Mouse (Mus musculus) neural tube, embryonic 14.5 days (tissue): ENCODE data around the gene Foxi2. TPM values are rescaled to one million over a fixed set of nuclear protein-coding genes. Genes with fewer than 3 reads are reported as not detected.

Experiments used
- ATAC-seq: fragments of 200-750 bp; cut with Nextera tagmentation; 2 replicates; pipeline ENCODE4 v1.8.0; 2017; ENCODE audit warnings: low read depth, mild to moderate bottlenecking, moderate TSS enrichment, moderate library complexity
- H3K27ac ChIP-seq: fragments of 300-500 bp; sonication (generic); 2 replicates; pipeline ENCODE4 v1.5.1; 2014; ENCODE audit warnings: low read depth, mild to moderate bottlenecking, control low read depth, low read length, moderate library complexity, mixed read lengths
- H3K27me3 ChIP-seq: fragments of 300-500 bp; sonication (generic); 2 replicates; pipeline ENCODE4 v1.6.1; 2014; ENCODE audit warnings: low read length; ENCODE audit not compliant: control insufficient read depth, insufficient read depth
- H3K36me3 ChIP-seq: fragments of 300-500 bp; sonication (generic); 2 replicates; pipeline ENCODE4 v1.6.1; 2014; ENCODE audit warnings: low read length, mixed read lengths; ENCODE audit not compliant: control insufficient read depth, insufficient read depth
- H3K4me1 ChIP-seq: fragments of 300-500 bp; sonication (generic); 2 replicates; pipeline ENCODE4 v1.6.1; 2014; ENCODE audit warnings: low read length; ENCODE audit not compliant: control insufficient read depth, insufficient read depth
- H3K4me2 ChIP-seq: fragments of 300-500 bp; sonication (generic); 2 replicates; pipeline ENCODE4 v1.6.1; 2014; ENCODE audit warnings: mild to moderate bottlenecking, low read depth, low read length, control low read depth
- H3K4me3 ChIP-seq: fragments of 300-500 bp; sonication (generic); 2 replicates; pipeline ENCODE4 v1.5.1; 2014; ENCODE audit warnings: low read depth, low read length, control low read depth, mixed read lengths
- H3K9ac ChIP-seq: fragments of 300-500 bp; sonication (generic); replicated peaks from 2 replicates; pipeline ENCODE4 v1.6.1; 2014; ENCODE audit warnings: low read depth, mild to moderate bottlenecking, control low read depth, low read length, mixed read lengths
- H3K9me3 ChIP-seq: fragments of 300-500 bp; sonication (generic); 2 replicates; pipeline ENCODE4 v1.6.1; 2016; ENCODE audit warnings: low read length; ENCODE audit not compliant: control insufficient read depth
- WGBS: fragments of 180-500 bp; shearing (Covaris S2); extraction: QIAGEN DNeasy Blood & Tissue Kit; methylation state at CpG from one replicate; pipeline ENCODE4 v1.1.7; 2014; 5-methylcytosine and 5-hydroxymethylcytosine counted together
- polyA plus RNA-seq: library from polyadenylated mRNA; unstranded; fragments of >200 nt; fragmentation: Nextera tagmentation; extraction: Ambion mirVana; gene quantifications from 2 replicates; pipeline ENCODE4 v1.2.1, GENCODE M21; 2014

The Foxi2 gene
- polyA plus RNA-seq, 1 experiment from 2014 or later: not detected

GRCm38 (mm10) chr7:135397096-135397495, 13.0 kb upstream of the Foxi2 start:
- H3K27me3 ChIP-seq: no peaks in the 10 kb centered on the region
- H3K36me3 ChIP-seq: no peaks in the 10 kb centered on the region
- H3K9ac ChIP-seq: no peak overlapping the region
- H3K4me2 ChIP-seq: no peak overlapping the region
- WGBS: 39% methylated on average over 6 of the region's 6 CpGs
- ATAC-seq: no peak
- no peak overlapping the region for H3K4me3 ChIP-seq
- H3K9me3 ChIP-seq: no peaks in the 10 kb centered on the region
- H3K27ac ChIP-seq: no peak overlapping the region
- no peaks in the 10 kb centered on the region for H3K4me1 ChIP-seq

GRCm38 (mm10) chr7:135397874-135398273, 12.2 kb upstream of the Foxi2 start:
- no peaks in the 10 kb centered on the region for H3K27me3 ChIP-seq
- H3K4me3 ChIP-seq: no peak overlapping the region
- H3K4me2 ChIP-seq: no peak overlapping the region
- no peaks in the 10 kb centered on the region for H3K4me1 ChIP-seq
- H3K9ac ChIP-seq: no peak overlapping the region
- no peaks in the 10 kb centered on the region for H3K9me3 ChIP-seq
- 55% methylated on average over 5 of the region's 5 CpGs for WGBS
- no peaks in the 10 kb centered on the region for H3K36me3 ChIP-seq
- no peak for ATAC-seq
- H3K27ac ChIP-seq: no peak overlapping the region

GRCm38 (mm10) chr7:135403416-135403815, 6.7 kb upstream of the Foxi2 start:
- no peak for ATAC-seq
- Histone ChIP-seq H3K9me3 (no peaks in the 10 kb centered on the region), H3K4me2 (no peak overlapping the region), H3K4me3 (no peak overlapping the region), H3K27ac (no peak overlapping the region), H3K36me3 (no peaks in the 10 kb centered on the region), H3K9ac (no peak overlapping the region), H3K27me3 (no peaks in the 10 kb centered on the region), H3K4me1 (no peaks in the 10 kb centered on the region)
- WGBS: 10% methylated on average over 5 of the region's 5 CpGs

GRCm38 (mm10) chr7:135406761-135407160, 3.3 kb upstream of the Foxi2 start:
- H3K27ac ChIP-seq: no peak overlapping the region
- no peak overlapping the region for H3K4me3 ChIP-seq
- no peak overlapping the region for H3K9ac ChIP-seq
- no peaks in the 10 kb centered on the region for H3K36me3 ChIP-seq
- WGBS: 67% methylated on average over 3 of the region's 3 CpGs
- ATAC-seq: no peak
- no peak overlapping the region for H3K4me2 ChIP-seq
- peaks cover 9% of the 10 kb centered on the region for H3K27me3 ChIP-seq
- 0 out of 2 replicates have a peak, but pooled peaks cover 4% of the 10 kb centered on the region for H3K4me1 ChIP-seq
- H3K9me3 ChIP-seq: no peaks in the 10 kb centered on the region

GRCm38 (mm10) chr7:135408501-135408900, 1.6 kb upstream of the Foxi2 start:
- WGBS: 75% methylated on average over 3 of the region's 3 CpGs
- no peak overlapping the region for H3K4me2 ChIP-seq
- no peak overlapping the region for H3K9ac ChIP-seq
- no peaks in the 10 kb centered on the region for H3K36me3 ChIP-seq
- H3K27me3 ChIP-seq: peaks cover 21% of the 10 kb centered on the region
- no peaks in the 10 kb centered on the region for H3K9me3 ChIP-seq
- H3K27ac ChIP-seq: no peak overlapping the region
- H3K4me3 ChIP-seq: no peak overlapping the region
- 0 out of 2 replicates have a peak, but pooled peaks cover 4% of the 10 kb centered on the region for H3K4me1 ChIP-seq
- ATAC-seq: no peak

GRCm38 (mm10) chr7:135412357-135412756, 2.2 kb downstream of the Foxi2 start:
- no peak overlapping the region for H3K4me2 ChIP-seq
- no peaks in the 10 kb centered on the region for H3K36me3 ChIP-seq
- H3K9ac ChIP-seq: no peak overlapping the region
- H3K27ac ChIP-seq: no peak overlapping the region
- 69% methylated on average over 6 of the region's 6 CpGs for WGBS
- H3K4me3 ChIP-seq: no peak overlapping the region
- peaks cover 21% of the 10 kb centered on the region for H3K27me3 ChIP-seq
- 0 out of 2 replicates have a peak, but pooled peaks cover 4% of the 10 kb centered on the region for H3K4me1 ChIP-seq
- no peaks in the 10 kb centered on the region for H3K9me3 ChIP-seq
- no peak for ATAC-seq

GRCm38 (mm10) chr7:135428840-135429239, 18.7 kb downstream of the Foxi2 start:
- H3K4me2 ChIP-seq: no peak overlapping the region
- no peak overlapping the region for H3K27ac ChIP-seq
- H3K4me3 ChIP-seq: no peak overlapping the region
- no peaks in the 10 kb centered on the region for H3K9me3 ChIP-seq
- H3K4me1 ChIP-seq: no peaks in the 10 kb centered on the region
- no peak for ATAC-seq
- H3K9ac ChIP-seq: no peak overlapping the region
- WGBS: 93% methylated on average over 6 of the region's 6 CpGs
- H3K36me3 ChIP-seq: no peaks in the 10 kb centered on the region
- H3K27me3 ChIP-seq: no peaks in the 10 kb centered on the region

- no peak for ATAC-seq
- H3K4me2 ChIP-seq: no peak overlapping the region
- no peaks in the 10 kb centered on the region for H3K9me3 ChIP-seq
- H3K4me3 ChIP-seq: no peak overlapping the region
- no peaks in the 10 kb centered on the region for H3K27me3 ChIP-seq
- H3K27ac ChIP-seq: no peak overlapping the region
- WGBS: 59% methylated on average over 2 of the region's 2 CpGs
- no peaks in the 10 kb centered on the region for H3K4me1 ChIP-seq
- H3K9ac ChIP-seq: no peak overlapping the region
- H3K36me3 ChIP-seq: no peaks in the 10 kb centered on the region
Measured at GRCm38 (mm10) chr7:135430903-135431302, 20.8 kb downstream of the Foxi2 start.

GRCm38 (mm10) chr7:135443903-135444302, 33.8 kb downstream of the Foxi2 start:
- Histone ChIP-seq H3K4me3 (no peak overlapping the region), H3K4me2 (no peak overlapping the region), H3K36me3 (no peaks in the 10 kb centered on the region), H3K27me3 (no peaks in the 10 kb centered on the region), H3K4me1 (no peaks in the 10 kb centered on the region), H3K27ac (no peak overlapping the region), H3K9ac (no peak overlapping the region), H3K9me3 (no peaks in the 10 kb centered on the region)
- ATAC-seq: no peak
- WGBS: 81% methylated on average over 4 of the region's 4 CpGs

GRCm38 (mm10) chr7:135451340-135451739, 41.2 kb downstream of the Foxi2 start:
- Histone ChIP-seq H3K36me3 (no peaks in the 10 kb centered on the region), H3K27me3 (no peaks in the 10 kb centered on the region), H3K9me3 (no peaks in the 10 kb centered on the region), H3K9ac (no peak overlapping the region), H3K4me3 (no peak overlapping the region), H3K27ac (no peak overlapping the region), H3K4me2 (no peak overlapping the region), H3K4me1 (no peaks in the 10 kb centered on the region)
- 94% methylated on average over 3 of the region's 3 CpGs for WGBS
- no peak for ATAC-seq
